Mouse (Mus musculus) left cerebral cortex, postnatal 10 days (tissue): Measurements from ENCODE around the gene Glb1. TPM values are rescaled to one million over a fixed set of nuclear protein-coding genes. Genes with fewer than 3 reads are reported as not detected.
"Not testable (repeated sequence)": the region's sequence is repeated elsewhere in the genome, so short reads cannot be mapped to it uniquely, and the experiment has no call there.

ENCODE experiments used
- DNase-seq, 2 experiments: peaks; one replicate each; pipeline ENCODE4 v3.0.0; 2021 to 2022; ENCODE audit warnings: low spot score in 2 of 2, mixed read lengths in 1 of 2; ENCODE audit errors: extremely low spot score in 1 of 2
- intact Hi-C: fragments of 180-260 bp; cut with DNase I; formaldehyde crosslinking; loops from one replicate; pipeline ENCODE4 v1.15.1; 2025
- total RNA-seq, 2 experiments: library from RNA; stranded (reverse); gene quantifications; 2 replicates each; pipeline ENCODE4 v1.2.3; 2021

Glb1 gene
- total RNA-seq, 2 experiments from 2014 or later, result 32.2 to 34.3 TPM

GRCm38 (mm10) chr9:114518812-114519477, 118.1 kb downstream of the Glb1 start:
- DNase-seq, result no peak
- intact Hi-C loops, result no loop called here

DNA sequence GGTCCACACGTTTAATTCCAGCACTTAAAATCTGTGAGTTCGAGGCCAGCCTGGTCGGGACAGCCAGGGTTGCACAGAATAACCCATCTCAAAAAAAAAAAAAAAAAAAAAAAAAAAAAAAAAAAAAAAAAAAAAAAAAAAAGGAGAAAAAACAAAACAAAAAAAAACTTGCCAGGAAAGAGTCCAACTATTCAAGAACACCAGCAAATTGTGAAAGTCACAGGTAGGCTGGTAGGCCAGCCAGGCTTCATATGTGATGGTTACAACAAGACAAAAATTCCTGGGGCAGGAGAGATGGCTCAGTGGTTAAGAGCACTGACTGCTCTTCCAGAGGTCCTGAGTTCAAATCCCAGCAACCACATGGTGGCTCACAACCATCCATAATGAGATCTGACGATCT, 119.7 kb downstream of the Glb1 start:
- DNase-seq, intact Hi-C loops: not testable (repeated sequence)

- intact Hi-C loops, result no loop called here
- DNase-seq, result no peak
Measured at GRCm38 (mm10) chr9:114522041-114522440, 121.2 kb downstream of the Glb1 start.

DNA sequence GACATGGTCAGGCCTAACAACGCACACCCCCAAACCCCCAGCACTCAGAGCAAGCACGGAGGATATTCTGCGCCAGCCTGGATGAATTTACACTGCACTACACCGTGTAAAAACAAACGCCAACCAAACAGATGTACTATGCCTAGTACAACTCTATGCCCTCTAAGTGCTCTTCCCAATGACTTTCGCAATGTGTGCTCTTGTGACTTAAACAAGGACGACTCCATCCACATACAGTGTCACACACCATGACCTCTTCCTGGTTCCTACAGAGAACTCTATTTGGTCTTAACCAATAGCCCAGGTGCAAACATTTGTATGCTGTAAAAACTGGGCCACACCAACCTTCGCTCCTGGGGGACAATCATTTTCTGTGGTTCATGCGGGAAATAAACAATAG, 121.6 kb downstream of the Glb1 start:
- intact Hi-C loops, result no loop called here
- no peak for DNase-seq

Other genes with a start within 250 kb of the Glb1 start
- gene Bcl2a1c, start 70.9 kb upstream of the Glb1 start, total RNA-seq, result not detected
- 10 to 100 TPM in 1 of 2 experiments, 1 to 10 TPM in 1; 8.7 to 10.4 TPM for gene Crtap, start 10.4 kb upstream of the Glb1 start, total RNA-seq
- gene Tmppe, start within 50 bp of the Glb1 start, total RNA-seq, result 1 to 10 TPM; 9.4 to 10.0 TPM
- not detected for gene Ccr4, start 103.8 kb downstream of the Glb1 start, total RNA-seq
- not detected for gene C130032M10Rik, start 114.6 kb downstream of the Glb1 start, total RNA-seq
- under 1 TPM; 0.26 TPM for gene Trim71, start 163.3 kb downstream of the Glb1 start, total RNA-seq
- gene Cnot10, start 239.1 kb downstream of the Glb1 start, total RNA-seq, result 10 to 100 TPM; 50.8 to 52.2 TPM